Mouse (Mus musculus) bone marrow, adult 2 months (tissue): ENCODE data around the gene Rmnd5a. TPM values are rescaled to one million over a fixed set of nuclear protein-coding genes. Genes with fewer than 3 reads are reported as not detected.
"Not testable (repeated sequence)": the region's sequence is repeated elsewhere in the genome, so short reads cannot be mapped to it uniquely, and the experiment has no call there.

ENCODE experiments used
- H3K27ac ChIP-seq: fragments of 200-500 bp; 2 replicates; pipeline ENCODE4 v1.5.1; 2012; ENCODE audit warnings: low read depth, mild to moderate bottlenecking, control low read depth, inconsistent platforms, low read length; ENCODE audit not compliant: control insufficient read depth, poor library complexity, insufficient read depth
- H3K4me1 ChIP-seq: fragments of 200-500 bp; 2 replicates; pipeline ENCODE4 v1.6.1; 2011; ENCODE audit warnings: low read length; ENCODE audit not compliant: control insufficient read depth, insufficient read depth
- H3K4me3 ChIP-seq: fragments of 200-500 bp; replicated peaks from 2 replicates; pipeline ENCODE3; 2011; ENCODE audit warnings: mild to moderate bottlenecking, low read depth, low read length, control low read depth; ENCODE audit not compliant: control insufficient read depth
- CTCF ChIP-seq: fragments of 200-500 bp; IDR thresholded peaks from 2 replicates; pipeline ENCODE4 v1.5.1; 2011; ENCODE audit warnings: low read length, control low read depth; ENCODE audit not compliant: control insufficient read depth, insufficient read depth
- POLR2A ChIP-seq: fragments of 200-500 bp; IDR thresholded peaks from 2 replicates; pipeline ENCODE4 v1.6.1; 2011; ENCODE audit warnings: low read depth, mild to moderate bottlenecking, control low read depth, low read length, borderline replicate concordance; ENCODE audit not compliant: control insufficient read depth
- WGBS: fragments of 180-500 bp; shearing (Covaris S2); methylation state at CpG from one replicate; pipeline ENCODE4 v1.1.7; 2018; 5-methylcytosine and 5-hydroxymethylcytosine counted together
- polyA plus RNA-seq: library from polyadenylated mRNA; stranded (reverse); fragments of >200 nt; gene quantifications from 2 replicates; pipeline ENCODE4 v1.2.4, GENCODE M21; 2011; ENCODE audit warnings: low replicate concordance; ENCODE audit not compliant: missing spikeins, insufficient read depth, insufficient read length

Gene Rmnd5a
- polyA plus RNA-seq: 21.4 and 22.6 TPM in 2 replicates

DNA sequence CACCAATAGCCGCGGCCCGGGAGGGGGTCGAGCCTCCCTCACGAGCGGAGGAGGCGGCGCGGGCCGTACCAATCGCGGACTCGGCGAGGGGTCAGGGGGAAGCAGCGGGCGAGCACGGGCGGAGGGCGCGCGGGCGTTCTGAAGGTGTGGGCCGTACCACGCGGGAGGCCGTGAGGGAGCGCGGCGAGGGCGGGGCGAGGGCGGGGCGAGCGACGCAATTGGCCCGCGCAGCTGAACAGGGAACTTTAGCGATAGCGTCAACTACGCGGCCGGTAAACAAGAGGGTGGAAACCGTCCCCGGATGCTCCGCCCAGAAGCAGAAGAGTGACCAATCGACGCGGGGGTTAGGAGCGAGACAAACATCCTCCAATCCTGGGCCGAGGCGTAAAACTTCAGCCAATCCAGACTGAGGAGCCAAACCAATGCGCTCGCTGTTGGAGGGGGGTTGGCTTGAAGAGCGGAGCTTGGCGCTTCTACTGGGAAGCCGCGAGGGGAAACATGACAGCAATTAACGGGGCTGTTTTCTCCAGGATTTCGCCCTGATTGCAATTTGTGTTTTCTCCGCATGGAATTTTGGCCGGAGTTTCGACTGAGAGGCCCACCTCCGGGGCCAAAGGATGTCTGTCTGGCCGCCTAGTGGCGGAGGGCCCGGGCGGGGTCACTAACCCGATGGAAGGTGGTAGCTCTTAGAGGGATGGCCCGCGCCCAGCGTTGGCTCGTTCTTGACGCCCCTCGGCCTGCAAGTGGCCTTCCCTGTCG lies at the start of gene Rmnd5a:
Gene Rmnd5a, minus strand, starts transcription at position 146 of the 759 bp plus-strand sequence.
- Histone ChIP-seq H3K27ac (peak within 1 kb of the TSS; percentile 95), H3K4me3 (peak within 1 kb of the TSS; percentile 96), H3K4me1 (peaks cover 2% of the 10 kb centered on the region; the same call in 1 of the 2 replicates)
- WGBS: under 1% methylated on average over 75 of the region's 75 CpGs
- TF ChIP-seq CTCF (peak; percentile 34; the same call in 1 of the 2 replicates), POLR2A (peak; percentile 75)

DNA sequence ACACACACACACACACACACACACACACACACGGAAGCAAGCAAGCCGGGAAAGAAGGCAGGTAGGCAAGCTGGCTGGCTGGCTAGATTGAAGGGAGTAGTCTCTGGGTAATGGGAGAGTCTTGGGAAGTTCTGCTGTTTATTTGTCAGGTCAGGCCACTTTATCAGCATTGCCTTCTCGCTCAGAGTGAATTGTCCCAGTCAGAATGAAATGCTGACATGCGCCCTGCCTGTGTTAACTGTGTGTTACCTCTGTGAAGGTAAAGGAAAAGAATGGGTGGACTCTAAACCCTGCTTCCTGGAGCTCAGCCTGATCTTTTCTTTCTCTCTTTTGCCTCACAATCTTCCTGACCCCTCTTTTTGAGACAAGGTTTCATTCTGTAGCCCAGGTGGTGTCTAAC lies 47.5 kb upstream of the Rmnd5a start:
- no peaks in the 10 kb centered on the region for H3K4me1 ChIP-seq
- H3K4me3 ChIP-seq: no peak overlapping the region
- no peak overlapping the region for H3K27ac ChIP-seq
- TF ChIP-seq CTCF (no peak), POLR2A (no peak)
- 72% methylated on average over 4 of the region's 4 CpGs for WGBS

DNA sequence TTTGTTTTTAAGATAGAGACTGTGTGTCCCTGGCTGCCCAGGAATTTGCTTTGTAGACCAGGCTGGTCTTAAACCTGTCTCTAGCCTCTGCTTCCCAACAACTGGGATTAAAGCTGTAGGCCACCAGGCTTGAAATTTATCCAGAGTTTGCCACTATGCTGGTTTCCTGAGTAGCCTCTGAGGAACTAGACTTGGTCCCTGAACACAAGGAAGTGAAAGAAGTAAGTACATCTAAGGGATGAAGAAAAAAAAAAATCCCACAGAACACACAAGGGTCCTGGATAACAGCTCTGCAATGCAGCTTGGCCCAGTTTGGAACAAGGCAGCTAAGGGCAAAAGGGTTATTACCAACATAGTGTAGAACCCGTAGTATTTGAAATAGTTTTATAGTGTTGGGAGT lies 46.4 kb upstream of the Rmnd5a start:
- no peak overlapping the region for H3K27ac ChIP-seq
- 73% methylated on average over 1 of the region's 1 CpGs for WGBS
- H3K4me1 ChIP-seq: no peaks in the 10 kb centered on the region
- no peak for TF ChIP-seq POLR2A
- TF ChIP-seq CTCF: no peak
- no peak overlapping the region for H3K4me3 ChIP-seq

DNA sequence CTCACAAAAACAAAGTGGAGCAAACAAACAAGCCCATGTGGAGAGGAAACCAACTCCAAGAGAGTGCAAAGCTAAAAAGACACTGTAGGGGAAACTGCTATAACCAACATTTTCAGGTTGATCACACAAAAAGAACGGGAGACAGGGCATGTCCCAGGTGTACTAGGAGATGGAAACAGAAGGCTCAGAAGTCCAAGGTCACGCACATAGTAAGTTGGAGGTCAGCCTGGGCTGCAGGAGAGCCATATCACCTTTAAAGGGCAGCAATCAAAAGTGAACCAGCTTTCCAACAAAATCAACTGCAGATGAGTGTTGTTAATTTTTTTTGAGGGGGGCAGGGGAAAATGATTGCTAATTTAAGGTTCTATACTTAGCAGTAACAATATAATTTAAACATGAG lies 45.8 kb upstream of the Rmnd5a start:
- Histone ChIP-seq H3K4me3 (no peak overlapping the region), H3K27ac (no peak overlapping the region), H3K4me1 (no peaks in the 10 kb centered on the region)
- TF ChIP-seq CTCF: no peak
- no peak for TF ChIP-seq POLR2A
- 74% methylated on average over 2 of the region's 2 CpGs for WGBS

DNA sequence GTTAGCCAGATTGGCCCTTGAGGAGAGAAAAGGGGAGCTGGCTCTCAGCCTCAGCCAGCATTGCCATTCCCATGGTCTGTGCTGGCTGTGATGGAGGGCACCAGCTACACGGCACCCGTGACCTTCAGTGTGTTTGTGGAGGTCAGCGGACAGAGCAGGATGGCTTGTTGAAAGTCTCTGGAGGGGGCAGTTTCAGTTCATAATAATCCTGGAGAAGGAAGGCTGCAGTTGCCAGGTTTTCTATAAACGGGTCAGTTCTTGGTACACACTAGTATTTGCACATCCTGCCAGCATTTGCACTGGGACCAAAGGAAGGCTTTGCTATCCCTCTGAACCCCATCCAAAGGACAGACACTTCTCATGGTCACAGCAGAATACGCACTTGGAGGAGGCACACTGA lies 44.8 kb upstream of the Rmnd5a start:
- no peak overlapping the region for H3K4me3 ChIP-seq
- WGBS: 87% methylated on average over 5 of the region's 5 CpGs
- H3K27ac ChIP-seq: no peak overlapping the region
- no peaks in the 10 kb centered on the region for H3K4me1 ChIP-seq
- no peak for TF ChIP-seq POLR2A
- TF ChIP-seq CTCF: no peak

DNA sequence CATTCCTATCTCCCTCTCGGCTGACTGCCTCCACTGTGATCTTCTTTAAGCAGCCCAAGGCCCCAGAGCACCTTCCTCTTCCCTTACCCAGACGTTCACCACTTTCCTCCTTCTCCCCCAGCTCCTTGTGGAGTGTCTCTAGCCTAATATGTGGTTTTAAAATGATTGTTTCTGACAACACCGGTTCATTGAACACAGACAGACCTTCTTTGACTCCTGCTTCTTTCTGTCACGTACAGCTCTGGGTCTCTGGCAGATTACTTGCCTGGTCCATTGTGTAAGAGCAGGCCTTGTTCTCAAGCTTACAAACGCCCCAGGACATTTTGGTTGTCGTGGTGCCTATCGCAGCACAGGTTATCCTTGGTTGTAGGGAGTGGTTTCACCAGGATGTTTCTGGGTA lies 40.7 kb upstream of the Rmnd5a start:
- no peak overlapping the region for H3K4me3 ChIP-seq
- 71% methylated on average over 7 of the region's 7 CpGs for WGBS
- TF ChIP-seq CTCF: no peak
- no peak for TF ChIP-seq POLR2A

DNA sequence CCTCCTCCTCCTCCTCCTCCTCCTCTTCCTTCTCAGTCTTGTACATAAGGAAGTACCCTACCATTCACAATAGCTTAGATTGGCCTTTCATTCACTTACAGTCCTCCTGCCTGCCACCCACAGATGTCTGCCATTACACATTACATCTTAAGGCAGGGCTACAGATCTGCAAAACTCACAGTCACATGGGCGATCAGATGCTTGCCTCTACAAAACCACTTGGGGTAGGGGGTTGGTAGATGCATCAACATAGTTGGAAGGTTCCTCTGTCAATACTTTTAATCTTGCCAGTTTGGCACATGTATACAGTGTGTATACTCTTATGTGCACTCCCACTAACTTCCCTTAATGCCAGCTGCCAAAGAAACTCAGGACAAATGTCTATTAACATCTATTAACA lies 39.7 kb upstream of the Rmnd5a start:
- Histone ChIP-seq H3K27ac (no peak overlapping the region), H3K4me1 (no peaks in the 10 kb centered on the region; the same call in 1 of the 2 replicates), H3K4me3 (no peak overlapping the region)
- WGBS: 79% methylated on average over 1 of the region's 1 CpGs
- TF ChIP-seq CTCF (no peak), POLR2A (no peak)

More for the DNA sequence above, 40.7 kb upstream of the Rmnd5a start:
- H3K27ac ChIP-seq: no peak overlapping the region
- H3K4me1 ChIP-seq: no peaks in the 10 kb centered on the region; the same call in 1 of the 2 replicates

DNA sequence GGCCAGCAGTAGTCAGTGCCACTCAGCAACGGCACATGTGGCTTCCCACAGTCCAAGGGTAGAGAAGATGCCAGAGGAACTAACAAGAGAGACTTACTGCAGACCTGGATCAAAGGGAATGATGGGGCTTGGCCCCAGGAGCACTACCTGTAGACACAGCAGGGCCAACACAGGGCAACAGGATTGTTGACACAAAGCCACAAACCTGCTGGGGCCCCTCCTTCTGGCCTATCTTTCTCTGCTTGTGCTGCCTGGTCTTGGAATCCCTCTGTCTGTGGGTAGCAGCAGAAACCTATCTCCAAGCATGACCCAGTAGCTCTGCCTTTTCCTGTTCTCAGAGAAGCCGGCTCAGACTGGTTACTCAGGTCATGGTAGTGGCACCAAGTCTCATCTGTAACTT lies 39.2 kb upstream of the Rmnd5a start:
- not testable (repeated sequence) for H3K4me3 ChIP-seq, H3K4me1 ChIP-seq, H3K27ac ChIP-seq
- WGBS: 87% methylated on average over 2 of the region's 2 CpGs

DNA sequence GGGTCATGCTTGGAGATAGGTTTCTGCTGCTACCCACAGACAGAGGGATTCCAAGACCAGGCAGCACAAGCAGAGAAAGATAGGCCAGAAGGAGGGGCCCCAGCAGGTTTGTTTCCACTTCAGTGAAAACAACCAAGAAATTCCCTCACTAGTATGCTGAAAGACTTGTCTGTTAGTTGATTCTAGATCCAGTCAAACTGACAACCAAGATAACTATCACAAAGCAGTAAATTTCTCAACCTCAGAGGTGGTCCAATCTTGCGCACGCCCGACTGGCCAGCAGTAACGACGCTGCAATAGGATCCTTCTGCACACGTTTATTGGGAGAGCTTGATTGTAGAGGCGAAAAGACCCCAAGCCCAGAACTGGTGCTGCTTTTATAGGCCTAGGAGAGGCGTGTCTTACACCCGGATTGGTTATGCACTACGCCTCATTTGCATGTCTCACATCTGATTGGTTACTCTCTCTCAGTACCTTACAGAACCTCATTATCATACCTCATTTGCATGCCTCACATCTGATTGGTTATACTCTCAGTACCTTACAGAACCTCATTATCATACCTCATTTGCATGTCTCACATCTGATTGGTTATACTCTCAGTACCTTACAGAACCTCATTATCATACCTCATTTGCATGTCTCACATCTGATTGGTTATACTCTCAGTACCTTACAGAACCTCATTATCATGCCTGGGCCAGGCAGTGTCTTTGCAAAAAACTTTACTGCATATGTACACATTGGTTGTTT lies 38.6 kb upstream of the Rmnd5a start:
- H3K27ac ChIP-seq, H3K4me3 ChIP-seq, H3K4me1 ChIP-seq: not testable (repeated sequence)
- 84% methylated on average over 10 of the region's 10 CpGs for WGBS
